Mouse (Mus musculus): ENCODE data around the gene Kif22.
A peak's percentile ranks its signal among the peaks of the same experiment; 100 is the strongest.

The Kif22 gene

GRCm38 (mm10) chr7:127031244-127031643 is 11.0 kb downstream of the Kif22 start:
- no peak for DNase-seq (ENCODE audit: low spot score)

GRCm38 (mm10) chr7:127030172-127030571 is 12.1 kb downstream of the Kif22 start:
- DNase-seq (ENCODE audit: low spot score): no peak

- DNase-seq (ENCODE audit: low spot score): no peak
These were observed 14.4 kb downstream of the Kif22 start for GRCm38 (mm10) chr7:127027885-127028284.

GRCm38 (mm10) chr7:127026984-127027726 is 15.1 kb downstream of the Kif22 start, which contains the start of gene Maz:
Gene Maz (minus strand): TSS chr7:127027037.
- peak; percentile 100 for DNase-seq (ENCODE audit: low spot score)

GRCm38 (mm10) chr7:127026616-127026983 is 15.7 kb downstream of the Kif22 start:
- DNase-seq (ENCODE audit: low spot score): peak; percentile 82

- peak; percentile 73 for DNase-seq (ENCODE audit: low spot score)
These were observed 16.1 kb downstream of the Kif22 start for GRCm38 (mm10) chr7:127026161-127026600.

- DNase-seq (ENCODE audit: low spot score): peak; percentile 50
These were observed 16.6 kb downstream of the Kif22 start for GRCm38 (mm10) chr7:127025556-127026160.

- DNase-seq (ENCODE audit: low spot score): peak; percentile 77
These were observed 17.3 kb downstream of the Kif22 start for GRCm38 (mm10) chr7:127024755-127025555.

- DNase-seq (ENCODE audit: low spot score): no peak
These were observed 18.2 kb downstream of the Kif22 start for GRCm38 (mm10) chr7:127023896-127024690.

GRCm38 (mm10) chr7:127023272-127023691 is 19.0 kb downstream of the Kif22 start:
- DNase-seq (ENCODE audit: low spot score): no peak

GRCm38 (mm10) chr7:127022528-127023271 is 19.6 kb downstream of the Kif22 start:
- no peak for DNase-seq (ENCODE audit: low spot score)

- peak; percentile 49 for DNase-seq (ENCODE audit: low spot score)
These were observed 20.4 kb downstream of the Kif22 start for GRCm38 (mm10) chr7:127021563-127022527.

GRCm38 (mm10) chr7:127020901-127021562 is 21.2 kb downstream of the Kif22 start, which contains the start of the genes Gm42742 and Prrt2:
Gene Gm42742 (minus strand): TSS chr7:127021097.
Gene Prrt2 (minus strand): TSS chr7:127021211.
- peak; percentile 54 for DNase-seq (ENCODE audit: low spot score)

- DNase-seq (ENCODE audit: low spot score): no peak
These were observed 21.8 kb downstream of the Kif22 start for GRCm38 (mm10) chr7:127020491-127020890.

GRCm38 (mm10) chr7:127020031-127020430 is 22.2 kb downstream of the Kif22 start:
- no peak for DNase-seq (ENCODE audit: low spot score)

GRCm38 (mm10) chr7:127019306-127019960 is 22.8 kb downstream of the Kif22 start:
- no peak for DNase-seq (ENCODE audit: low spot score)

- DNase-seq (ENCODE audit: low spot score): no peak
These were observed 23.6 kb downstream of the Kif22 start for GRCm38 (mm10) chr7:127018416-127019305.

GRCm38 (mm10) chr7:127017950-127018345 is 24.3 kb downstream of the Kif22 start:
- no peak for DNase-seq (ENCODE audit: low spot score)

Data from retina, embryonic 14.5 days (tissue).